Mouse (Mus musculus) limb, embryonic 15.5 days (tissue): Measurements from ENCODE around the gene Cerk. TPM values are rescaled to one million over a fixed set of nuclear protein-coding genes. Genes with fewer than 3 reads are reported as not detected.
A peak's percentile ranks its signal among the peaks of the same experiment; 100 is the strongest.

ENCODE experiments used
- ATAC-seq: fragments of 200-750 bp; cut with Nextera tagmentation; 2 replicates; pipeline ENCODE4 v1.8.0; 2017; ENCODE audit warnings: low read depth, moderate TSS enrichment; ENCODE audit not compliant: insufficient number of reproducible peaks, low FRiP score, low TSS enrichment
- H3K27ac ChIP-seq: fragments of 300-500 bp; sonication (generic); 2 replicates; pipeline ENCODE4 v1.5.1; 2015; ENCODE audit warnings: moderate library complexity, mild to moderate bottlenecking, inconsistent platforms
- H3K27me3 ChIP-seq: fragments of 300-500 bp; sonication (generic); 2 replicates; pipeline ENCODE4 v1.6.1; 2015; ENCODE audit warnings: inconsistent platforms
- H3K36me3 ChIP-seq: fragments of 300-500 bp; sonication (generic); 2 replicates; pipeline ENCODE4 v1.6.1; 2015; ENCODE audit warnings: inconsistent platforms
- H3K4me1 ChIP-seq: fragments of 300-500 bp; sonication (generic); 2 replicates; pipeline ENCODE4 v1.6.1; 2015; ENCODE audit warnings: inconsistent platforms
- H3K4me2 ChIP-seq: fragments of 300-500 bp; sonication (generic); 2 replicates; pipeline ENCODE4 v1.6.1; 2015; ENCODE audit warnings: mild to moderate bottlenecking, inconsistent platforms
- H3K4me3 ChIP-seq: fragments of 300-500 bp; sonication (generic); 2 replicates; pipeline ENCODE4 v1.5.1; 2015; ENCODE audit warnings: mild to moderate bottlenecking, inconsistent platforms
- H3K9ac ChIP-seq: fragments of 300-500 bp; sonication (generic); 2 replicates; pipeline ENCODE4 v1.6.1; 2015; ENCODE audit warnings: inconsistent platforms
- H3K9me3 ChIP-seq: fragments of 300-500 bp; sonication (generic); 2 replicates; pipeline ENCODE4 v1.6.1; 2016; ENCODE audit warnings: inconsistent platforms
- WGBS: fragments of 180-500 bp; shearing (Covaris S2); methylation state at CpG from one replicate; pipeline ENCODE4 v1.1.7; 2015; 5-methylcytosine and 5-hydroxymethylcytosine counted together
- polyA plus RNA-seq: library from polyadenylated mRNA; unstranded; fragments of >200 nt; fragmentation: Nextera tagmentation; extraction: Ambion mirVana; gene quantifications from 2 replicates; pipeline ENCODE4 v1.2.1, GENCODE M21; 2015

The Cerk gene
- polyA plus RNA-seq, 1 experiment from 2014 or later: 17.7 TPM

- Histone ChIP-seq H3K4me1 (peaks cover 61% of the 10 kb centered on the region), H3K27ac (0 out of 2 replicates have a peak overlapping the region, but pooled peaks have one; percentile 13), H3K4me3 (no peak overlapping the region), H3K9me3 (no peaks in the 10 kb centered on the region), H3K4me2 (no peak overlapping the region), H3K36me3 (no peaks in the 10 kb centered on the region; the same call in 1 of the 2 replicates), H3K9ac (no peak overlapping the region), H3K27me3 (no peaks in the 10 kb centered on the region)
- no peak for ATAC-seq
- 93% methylated on average over 8 of the region's 8 CpGs for WGBS
Observed at GRCm38 (mm10) chr15:86090578-86090977, 95.4 kb downstream of the Cerk start.

DNA sequence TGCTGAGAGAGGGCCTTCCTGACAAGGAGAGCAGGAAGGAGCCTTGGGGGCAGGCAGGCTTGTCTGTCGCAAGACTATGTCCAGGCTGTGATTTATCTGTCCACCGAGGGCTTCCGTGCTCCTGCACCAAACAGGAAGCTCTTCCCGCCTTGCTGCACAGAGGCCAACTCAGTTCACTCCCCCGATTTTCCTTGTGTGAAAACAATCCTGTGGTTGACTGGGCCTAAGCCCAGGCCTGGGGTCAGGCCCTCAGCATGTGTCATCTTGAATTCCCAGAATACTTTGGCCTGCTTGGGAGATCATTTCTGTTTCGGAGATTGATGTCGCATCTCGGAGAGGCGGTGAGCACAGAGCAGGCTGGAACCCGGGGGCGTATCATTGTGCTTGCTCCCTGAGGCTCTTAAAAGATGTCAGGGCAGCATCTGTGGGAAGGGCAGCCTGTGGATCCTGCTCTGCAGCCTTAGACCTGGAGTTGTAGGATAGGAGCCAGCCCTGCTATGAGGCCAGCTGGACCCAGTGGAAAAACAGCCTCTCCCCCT lies 95.9 kb downstream of the Cerk start:
- Histone ChIP-seq H3K27me3 (no peaks in the 10 kb centered on the region), H3K4me2 (no peak overlapping the region), H3K4me3 (no peak overlapping the region), H3K27ac (peak overlapping the region; percentile 13; the same call in 1 of the 2 replicates), H3K4me1 (peaks cover 66% of the 10 kb centered on the region), H3K36me3 (no peaks in the 10 kb centered on the region; the same call in 1 of the 2 replicates), H3K9me3 (no peaks in the 10 kb centered on the region), H3K9ac (no peak overlapping the region)
- ATAC-seq: no peak
- WGBS: 49% methylated on average over 11 of the region's 11 CpGs

Other genes with a start within 250 kb of the Cerk start
- gene Celsr1, start 152.4 kb downstream of the Cerk start, polyA plus RNA-seq: 2.7 and 3.6 TPM in 2 replicates
- 15.6 and 22.0 TPM in 2 replicates for gene Gramd4, start 128.4 kb downstream of the Cerk start, polyA plus RNA-seq
- 12.4 TPM in 2 replicates for gene Tbc1d22a, start 28.3 kb upstream of the Cerk start, polyA plus RNA-seq